In genomic region chr8:34748521-34748920, GRCm38 (mm10) we compare ENCODE assay signal across 21 mouse cellular contexts.
DNase-seq lines count a peak whose midpoint lies in the region; ATAC-seq and TF ChIP-seq lines count a peak whose summit lies in the region.
"Had no signal": no experiment of that assay in that cellular context is flagged by ENCODE, and none has a peak within 500 bp of the region (broad histone marks: within the 10 kb centered on the region; RNA-seq: fewer than 3 reads in every experiment).

No protein-coding gene starts in this region.

- DNase-seq in heart, adult 11 months: peak; percentile 70
- no peak for DNase-seq in heart, adult 18-20 months
- peak; percentile 67 for DNase-seq in heart, embryonic 10.5 days (ENCODE audit: low spot score)
- no peak for DNase-seq in heart, adult 2 months
- no peak for DNase-seq in heart, postnatal 36 days
- DNase-seq: adrenal gland, adult 2 months; adrenal gland, adult 8-10 months; adrenal gland, postnatal 10 days; adrenal gland, postnatal 14 days; adrenal gland, postnatal 25 days; adrenal gland, postnatal 36 days; B cell, adult 2 months; cerebellum, adult 11 months; cerebellum, adult 11-12 months; cerebellum, adult 18-20 months had no signal

- no peak for TF ChIP-seq POLR2A in heart, adult 2 months (IDR thresholded peaks at IDR 0.05; ENCODE audit: insufficient read depth, low read depth, low read length)

- TF ChIP-seq EP300 in heart, adult 2 months (IDR thresholded peaks at IDR 0.05; ENCODE audit: insufficient read depth, low read depth, low read length): no peak

- WGBS in heart, embryonic 10.5 days: 45% methylated on average over 8 of the region's 8 CpGs
- 46% methylated on average over 8 of the region's 8 CpGs for WGBS in heart, adult 2 months
- WGBS in heart, embryonic 12.5 days: 47% methylated on average over 8 of the region's 8 CpGs

- no peaks in the 10 kb centered on the region for H3K36me3 ChIP-seq in heart, embryonic 10.5 days
- H3K36me3 ChIP-seq in heart, adult 2 months (ENCODE audit: control insufficient read depth, insufficient read depth, low read length): no peaks in the 10 kb centered on the region
- H3K36me3 ChIP-seq in heart, embryonic 12.5 days: no peaks in the 10 kb centered on the region
- H3K36me3 ChIP-seq: G1E had no signal

- no peaks in the 10 kb centered on the region for H3K27me3 ChIP-seq in heart, embryonic 10.5 days (ENCODE audit: insufficient read depth, poor library complexity, severe bottlenecking)
- H3K27me3 ChIP-seq in heart, adult 2 months (ENCODE audit: control insufficient read depth, insufficient read depth, low read length): 0 out of 2 replicates have a peak, but pooled peaks cover 2% of the 10 kb centered on the region
- H3K27me3 ChIP-seq in heart, embryonic 12.5 days (replicated peaks): no peaks in the 10 kb centered on the region
- H3K27me3 ChIP-seq: CH12.LX, Patski had no signal

- no peaks in the 10 kb centered on the region for H3K9me3 ChIP-seq in heart, embryonic 10.5 days
- H3K9me3 ChIP-seq in heart, embryonic 12.5 days (replicated peaks): no peaks in the 10 kb centered on the region

- H3K4me1 ChIP-seq in heart, embryonic 10.5 days: peaks cover 15% of the 10 kb centered on the region
- H3K4me1 ChIP-seq in heart, adult 2 months (ENCODE audit: control insufficient read depth, insufficient read depth, low read length): no peaks in the 10 kb centered on the region; the same call in 1 of the 2 replicates
- peaks cover 16% of the 10 kb centered on the region for H3K4me1 ChIP-seq in heart, embryonic 12.5 days (replicated peaks)

- H3K4me3 ChIP-seq in heart, embryonic 10.5 days: no peak overlapping the region
- no peak overlapping the region for H3K4me3 ChIP-seq in heart, adult 2 months
- no peak overlapping the region for H3K4me3 ChIP-seq in heart, embryonic 12.5 days

- no peak for TF ChIP-seq CTCF in heart, adult 2 months (IDR thresholded peaks at IDR 0.05)

- H3K4me2 ChIP-seq in heart, embryonic 12.5 days: no peak overlapping the region

- H3K79me2 ChIP-seq in heart, adult 2 months (replicated peaks; ENCODE audit: control insufficient read depth, insufficient read depth, low read length): no peaks in the 10 kb centered on the region

- peak; percentile 63; the same call in 1 of the 2 replicates for ATAC-seq in heart, embryonic 12.5 days (ENCODE audit: insufficient number of reproducible peaks, low FRiP score)
- ATAC-seq: activated CD4-positive, CD25-positive, alpha-beta regulatory T cell, adult 4 months; CD4-positive, CD25-positive, alpha-beta regulatory T cell, adult 4 months; Patski had no signal

- H3K27ac ChIP-seq in heart, embryonic 10.5 days: no peak overlapping the region
- H3K27ac ChIP-seq in heart, adult 2 months: no peak overlapping the region
- no peak overlapping the region for H3K27ac ChIP-seq in heart, embryonic 12.5 days (ENCODE audit: poor library complexity, severe bottlenecking)

- intact Hi-C loops in heart, adult 2 months (cut with DNase I): no loop called here
- intact Hi-C loops in heart, postnatal 36 days (cut with DNase I): no loop called here

- no peak overlapping the region for H3K9ac ChIP-seq in heart, adult 2 months (ENCODE audit: low read depth, low read length)
- H3K9ac ChIP-seq in heart, embryonic 12.5 days: no peak overlapping the region

Comparison
In these comparisons a context has a peak if more than half of its experiments do, and no peak if none do; other contexts are left out.
1. DNase-seq: peak in heart, adult 11 months (single experiment) and heart, embryonic 10.5 days (single experiment); none in heart, adult 18-20 months (0 of 2), heart, adult 2 months (0 of 2) and heart, postnatal 36 days (0 of 2).